Mouse (Mus musculus) CD4-positive, CD25-positive, alpha-beta regulatory T cell, adult 4 months (primary cell): ENCODE data around the gene Stat6. TPM values are rescaled to one million over a fixed set of nuclear protein-coding genes. Genes with fewer than 3 reads are reported as not detected.

ENCODE experiments used
- polyA plus RNA-seq, 2 experiments: library from polyadenylated mRNA; unstranded; fragments of 100-300 nt; shearing (Covaris generic); gene quantifications; one replicate each; pipeline ENCODE4 v1.2.1; 2017

Stat6 gene
- polyA plus RNA-seq, 2 experiments from 2014 or later: 173 to 320 TPM

Other genes starting within 250 kb of the Stat6 start
- gene Stac3, start 141.3 kb upstream of the Stat6 start, polyA plus RNA-seq: 1 to 10 TPM; 1.0 to 1.2 TPM
- gene Ndufa4l2, start 128.0 kb upstream of the Stat6 start, polyA plus RNA-seq: not detected
- 10 to 100 TPM; 55.4 to 78.3 TPM for gene Shmt2, start 120.5 kb upstream of the Stat6 start, polyA plus RNA-seq
- gene Nxph4, start 108.4 kb upstream of the Stat6 start, polyA plus RNA-seq: not detected
- under 1 TPM; 0.30 to 0.96 TPM for gene Lrp1, start 21.8 kb upstream of the Stat6 start, polyA plus RNA-seq
- 1 to 10 TPM; 2.5 to 4.0 TPM for gene Nemp1, start 23.9 kb downstream of the Stat6 start, polyA plus RNA-seq
- 10 to 100 TPM in 1 of 2 experiments, 1 to 10 TPM in 1; 8.9 to 10.8 TPM for gene Nab2, start 25.6 kb downstream of the Stat6 start, polyA plus RNA-seq
- not detected for gene Myo1a, start 62.2 kb downstream of the Stat6 start, polyA plus RNA-seq
- gene Tac2, start 81.5 kb downstream of the Stat6 start, polyA plus RNA-seq: not detected
- under 1 TPM; 0.57 to 0.81 TPM for gene Zbtb39, start 96.6 kb downstream of the Stat6 start, polyA plus RNA-seq
- under 1 TPM in 1 of 2 experiments, not detected in 1; 0.29 TPM for gene Gpr182, start 108.7 kb downstream of the Stat6 start, polyA plus RNA-seq
- gene Rdh1, start 116.7 kb downstream of the Stat6 start, polyA plus RNA-seq: under 1 TPM in 1 of 2 experiments, not detected in 1; 0.27 TPM
- under 1 TPM in 1 of 2 experiments, not detected in 1; 0.40 TPM for gene Rdh16f1, start 116.8 kb downstream of the Stat6 start, polyA plus RNA-seq
- 1 to 10 TPM in 1 of 2 experiments, not detected in 1; 1.5 TPM for gene Rdh9, start 133.4 kb downstream of the Stat6 start, polyA plus RNA-seq
- gene Rdh16, start 158.2 kb downstream of the Stat6 start, polyA plus RNA-seq: not detected
- gene Rdh19, start 206.9 kb downstream of the Stat6 start, polyA plus RNA-seq: not detected
- gene Rdh16f2, start 223.5 kb downstream of the Stat6 start, polyA plus RNA-seq: not detected
- not detected for gene Rdh7, start 245.8 kb downstream of the Stat6 start, polyA plus RNA-seq